Mouse (Mus musculus): ENCODE results near the gene Tdrd6.

DNA sequence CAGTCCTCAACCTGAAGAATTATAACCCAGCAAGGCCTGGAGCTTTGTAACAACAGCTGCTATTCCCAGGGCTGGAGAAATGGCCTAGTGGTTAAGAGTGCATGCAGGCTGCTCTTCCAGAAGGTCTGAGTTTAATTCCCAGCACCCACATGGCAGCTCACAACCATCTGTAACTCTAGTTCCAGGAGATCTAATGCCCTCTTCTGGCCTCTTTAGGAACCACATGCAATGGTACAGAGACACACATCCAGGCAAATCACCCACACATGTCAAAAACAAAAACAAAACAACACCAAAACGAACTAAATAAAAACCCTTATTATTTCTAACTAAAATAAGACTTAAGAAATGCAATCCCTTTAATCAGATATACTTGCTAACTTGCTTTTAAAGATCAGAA is 10.7 kb upstream of the Tdrd6 start:
- no peak for TF ChIP-seq CTCF (IDR thresholded peaks at IDR 0.05; ENCODE audit: low read depth, low read length)
- TF ChIP-seq GATA1 (IDR thresholded peaks at IDR 0.05; ENCODE audit: borderline replicate concordance, low read length), result no peak

Measured in G1E (cell line).